Mouse (Mus musculus) bone marrow macrophage, adult 2 months (primary cell): ENCODE measurements around the gene Pla2g4e.

Experiments
- CTCF ChIP-seq: IDR thresholded peaks from 2 replicates; pipeline ENCODE4 v1.5.1; 2012; ENCODE audit warnings: low read depth, mild to moderate bottlenecking, low read length, moderate library complexity
- POLR2A ChIP-seq: IDR thresholded peaks from 2 replicates; pipeline ENCODE4 v1.6.1; 2012; ENCODE audit warnings: mild to moderate bottlenecking, low read depth, low read length, borderline replicate concordance

DNA sequence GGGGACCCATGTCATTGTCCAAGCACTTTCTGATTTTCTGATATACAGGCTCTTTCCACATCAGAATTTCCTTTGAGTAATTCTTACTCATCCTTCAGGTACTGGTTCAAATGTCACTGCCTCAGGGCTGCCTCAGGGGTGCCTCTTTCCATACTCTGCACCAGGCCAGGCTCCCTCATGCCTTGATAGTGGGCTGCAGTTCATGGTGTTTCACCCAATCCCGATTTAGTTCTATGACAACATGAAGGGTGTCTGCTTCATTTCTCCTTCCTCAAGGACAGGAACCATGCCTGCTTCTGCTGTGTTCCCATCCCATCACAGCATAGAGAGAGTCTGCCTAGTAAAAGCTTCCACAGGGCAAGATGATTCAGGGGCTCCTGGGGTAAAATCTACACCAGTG, 118.2 kb downstream of the Pla2g4e start:
- TF ChIP-seq POLR2A: no peak
- TF ChIP-seq CTCF: no peak
